Mouse (Mus musculus): ENCODE data around the gene Apcs.
A peak's percentile ranks its signal among the peaks of the same experiment; 100 is the strongest.

Gene Apcs

DNA sequence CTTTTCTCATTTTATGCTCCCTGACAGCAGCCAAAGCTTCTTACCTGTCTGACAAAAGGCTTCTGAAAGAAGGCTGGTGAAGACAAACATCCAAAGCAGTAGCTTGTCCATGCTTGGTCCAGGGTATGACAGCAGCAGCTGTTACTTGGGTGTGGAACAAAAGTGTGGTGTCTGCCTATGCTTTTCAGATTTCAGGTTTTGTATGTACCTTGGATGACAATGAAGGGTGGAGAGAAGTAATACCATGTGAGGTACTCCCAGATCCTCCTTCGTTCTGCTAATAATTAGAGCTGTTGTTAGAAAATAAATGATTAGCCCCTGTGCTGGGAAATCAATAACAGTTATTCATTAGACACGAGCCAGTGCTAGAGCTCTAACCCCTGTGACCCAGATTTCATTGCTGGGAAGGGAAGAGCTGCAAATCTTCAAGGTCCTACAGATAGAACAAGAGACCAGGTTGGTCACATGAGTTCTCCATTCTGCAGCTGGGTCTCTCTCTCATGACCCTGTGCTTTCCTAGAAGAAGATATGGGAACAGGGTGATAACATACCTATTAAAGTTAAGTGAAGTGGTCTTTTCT, at the start of gene Apcs:
Gene Apcs (minus strand): TSS at position 265 of the 581 bp plus-strand sequence.
- DNase-seq, result no peak

DNA sequence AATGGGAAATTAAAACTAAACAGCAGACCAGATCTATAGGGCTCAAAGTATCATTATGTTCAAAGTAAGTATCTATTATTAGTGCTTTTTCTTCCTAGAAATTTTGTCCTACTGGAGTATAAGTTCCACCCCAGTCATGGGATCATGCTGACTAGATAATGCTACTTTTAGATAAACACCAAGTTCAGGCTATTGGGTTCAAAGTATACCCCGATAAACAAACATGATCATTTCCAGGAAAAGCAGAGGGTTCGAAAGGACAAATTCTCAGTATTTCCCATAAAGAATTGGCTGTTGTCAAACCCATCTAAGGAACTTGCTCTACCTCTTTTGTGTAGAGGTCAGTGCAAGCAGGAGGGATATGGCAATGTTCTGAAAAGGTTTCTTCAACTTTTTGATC, 37.4 kb upstream of the Apcs start:
- no peak for DNase-seq

DNA sequence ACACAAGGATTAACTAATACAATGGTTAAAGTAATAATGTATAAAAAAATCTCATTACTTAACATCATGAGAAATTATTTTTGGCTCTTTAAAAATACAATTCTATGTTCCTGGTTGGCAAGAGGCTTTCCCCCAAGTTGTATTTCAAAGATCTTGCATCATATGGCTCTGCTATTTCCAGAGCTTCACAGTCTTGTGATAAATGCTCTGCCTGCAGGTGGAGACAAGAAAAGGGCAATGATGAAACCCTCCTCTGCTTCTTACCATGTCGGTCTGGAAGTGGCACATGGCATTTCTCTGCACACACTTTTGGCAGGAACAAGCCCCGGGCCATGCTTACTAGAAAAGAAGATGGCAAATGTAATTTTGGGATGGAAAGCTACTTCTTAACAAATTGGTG, 23.6 kb upstream of the Apcs start:
- DNase-seq, result no peak

GRCm38 (mm10) chr1:172917115-172917514, 22.3 kb upstream of the Apcs start:
- no peak for DNase-seq

DNA sequence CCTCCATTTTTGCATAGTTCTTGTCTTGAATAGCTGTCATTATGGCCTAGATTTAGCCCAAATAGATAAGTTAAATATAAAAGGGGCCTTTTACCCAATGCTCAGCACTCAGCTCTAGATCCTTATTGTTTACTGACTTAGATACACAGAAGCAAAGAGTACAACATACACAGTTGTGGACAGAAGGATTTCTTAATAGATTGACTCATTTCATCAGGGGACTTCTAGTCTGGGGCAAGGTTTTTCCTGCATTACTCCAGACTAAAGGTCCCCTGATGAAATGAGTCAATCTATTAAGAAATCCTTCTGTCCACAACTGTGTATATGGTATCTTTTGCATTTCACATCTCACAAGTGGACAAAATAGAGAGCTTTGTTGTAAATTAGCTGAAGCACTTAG, 8.5 kb upstream of the Apcs start:
- no peak for DNase-seq

- no peak for DNase-seq
Observed at GRCm38 (mm10) chr1:172895435-172895834, 594 bp upstream of the Apcs start.

GRCm38 (mm10) chr1:172876675-172877074, 18.2 kb downstream of the Apcs start:
- DNase-seq, result peak; percentile 2

- no peak for DNase-seq
Observed at GRCm38 (mm10) chr1:172875265-172875664, 19.6 kb downstream of the Apcs start.

GRCm38 (mm10) chr1:172848171-172848570, 46.7 kb downstream of the Apcs start:
- no peak for DNase-seq

GRCm38 (mm10) chr1:172847044-172847761, 47.6 kb downstream of the Apcs start:
- no peak for DNase-seq
